Mouse (Mus musculus) urinary bladder, postnatal 4 days (tissue): ENCODE results near the gene Slc24a4.

ENCODE experiments used
- DNase-seq, 2 experiments: peaks; one replicate each; pipeline ENCODE4 v3.0.0; 2021 to 2022; ENCODE audit warnings: low spot score in 2 of 2

Slc24a4 gene

GRCm38 (mm10) chr12:102308457-102309011, 180.0 kb downstream of the Slc24a4 start:
- DNase-seq: no peak

- no peak for DNase-seq
Observed at GRCm38 (mm10) chr12:102309099-102309799, 180.7 kb downstream of the Slc24a4 start.

GRCm38 (mm10) chr12:102309800-102310195, 181.3 kb downstream of the Slc24a4 start:
- DNase-seq: no peak

- DNase-seq: no peak
Observed at GRCm38 (mm10) chr12:102310261-102310660, 181.7 kb downstream of the Slc24a4 start.

- no peak for DNase-seq
Observed at GRCm38 (mm10) chr12:102311454-102311853, 182.9 kb downstream of the Slc24a4 start.
